Mouse (Mus musculus): Measurements from ENCODE around the gene Dip2a. TPM values are rescaled to one million over a fixed set of nuclear protein-coding genes. Genes with fewer than 3 reads are reported as not detected.

Gene Dip2a
- total and polyA plus RNA-seq, 3 experiments: 7.5 to 9.2 (median 8.4) TPM

DNA sequence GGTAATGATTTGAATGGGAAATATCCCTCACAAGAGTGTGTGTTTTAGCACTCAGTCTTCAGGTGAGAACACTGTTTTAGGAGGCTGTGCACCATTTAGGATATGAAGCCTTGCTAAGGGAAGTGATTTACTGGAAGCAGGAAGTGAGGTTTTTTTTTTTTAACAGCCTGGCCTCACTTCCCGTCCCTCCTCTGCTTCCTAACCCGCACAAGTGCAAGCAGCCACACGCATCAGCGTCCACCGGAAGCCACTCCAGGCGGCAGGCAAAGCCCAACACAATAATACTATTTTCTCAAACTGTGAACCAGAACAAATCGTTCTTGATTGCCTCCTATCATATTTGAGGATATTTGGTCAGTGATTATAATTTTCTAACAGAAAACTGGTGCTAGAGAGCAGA lies 6.9 kb upstream of the Dip2a start:
- no peak for DNase-seq
- Histone ChIP-seq H3K27ac (peak overlapping the region; percentile 47), H3K36me3 (ENCODE audit: control insufficient read depth, insufficient read depth, low read length) (no peaks in the 10 kb centered on the region)

GRCm38 (mm10) chr10:76346589-76346988 lies 1.5 kb upstream of the Dip2a start:
- Histone ChIP-seq H3K27ac (no peak overlapping the region), H3K9ac (ENCODE audit: low read depth, low read length) (no peak overlapping the region), H3K27me3 (ENCODE audit: control insufficient read depth, insufficient read depth, low read length) (no peaks in the 10 kb centered on the region), H3K4me1 (ENCODE audit: control insufficient read depth, insufficient read depth, low read length) (peaks cover 3% of the 10 kb centered on the region), H3K4me3 (peak overlapping the region; percentile 74), H3K79me2 (replicated peaks; ENCODE audit: control insufficient read depth, insufficient read depth, low read length) (peaks cover 4% of the 10 kb centered on the region), H3K36me3 (ENCODE audit: control insufficient read depth, insufficient read depth, low read length) (no peaks in the 10 kb centered on the region)
- WGBS: 9% methylated on average over 4 of the region's 4 CpGs
- TF ChIP-seq CTCF (IDR thresholded peaks at IDR 0.05) (peak; percentile 78), EP300 (IDR thresholded peaks at IDR 0.05; ENCODE audit: insufficient read depth, low read depth, low read length) (no peak), POLR2A (IDR thresholded peaks at IDR 0.05; ENCODE audit: insufficient read depth, low read depth, low read length) (no peak)
- intact Hi-C loops (cut with DNase I): no loop called here
- DNase-seq: peak in 1 of 2 experiments; percentile 49

More for the DNA sequence above, 6.9 kb upstream of the Dip2a start:
- WGBS: 44% methylated on average over 7 of the region's 7 CpGs
- Histone ChIP-seq H3K27me3 (ENCODE audit: control insufficient read depth, insufficient read depth, low read length) (no peaks in the 10 kb centered on the region), H3K4me3 (no peak overlapping the region), H3K4me1 (ENCODE audit: control insufficient read depth, insufficient read depth, low read length) (no peaks in the 10 kb centered on the region), H3K79me2 (replicated peaks; ENCODE audit: control insufficient read depth, insufficient read depth, low read length) (no peaks in the 10 kb centered on the region), H3K9ac (ENCODE audit: low read depth, low read length) (no peak overlapping the region)
- intact Hi-C loops (cut with DNase I): no loop called here
- TF ChIP-seq EP300 (IDR thresholded peaks at IDR 0.05; ENCODE audit: insufficient read depth, low read depth, low read length) (no peak), CTCF (IDR thresholded peaks at IDR 0.05) (no peak), POLR2A (IDR thresholded peaks at IDR 0.05; ENCODE audit: insufficient read depth, low read depth, low read length) (no peak)

DNA sequence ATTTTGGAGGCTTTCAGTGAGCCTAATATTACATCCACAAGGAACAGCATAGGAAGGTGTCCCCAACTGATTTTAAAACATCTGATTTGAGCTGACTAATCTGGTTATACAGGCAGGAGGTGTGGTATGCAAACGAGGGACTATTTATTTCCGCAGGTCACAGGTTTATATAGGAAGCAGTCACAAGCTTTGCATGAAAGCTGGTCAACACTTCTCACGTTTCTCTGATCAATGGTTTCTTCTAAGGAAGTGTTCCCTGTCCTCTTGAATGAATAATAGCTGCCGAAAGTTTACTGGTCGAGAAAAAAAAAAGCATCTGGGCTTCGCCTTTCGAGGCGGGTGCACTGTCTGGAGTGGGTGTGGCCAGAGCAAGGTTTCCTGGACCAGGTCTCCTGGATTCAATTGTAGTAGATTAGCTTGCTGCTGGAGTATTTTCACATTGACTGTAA lies 976 bp upstream of the Dip2a start:
- TF ChIP-seq EP300 (IDR thresholded peaks at IDR 0.05; ENCODE audit: insufficient read depth, low read depth, low read length) (no peak), CTCF (IDR thresholded peaks at IDR 0.05) (no peak)
- H3K27me3 ChIP-seq (ENCODE audit: control insufficient read depth, insufficient read depth, low read length): no peaks in the 10 kb centered on the region
- peaks cover 3% of the 10 kb centered on the region for H3K4me1 ChIP-seq (ENCODE audit: control insufficient read depth, insufficient read depth, low read length)
- H3K4me3 ChIP-seq: peak overlapping the region; percentile 74
- H3K79me2 ChIP-seq (replicated peaks; ENCODE audit: control insufficient read depth, insufficient read depth, low read length): peaks cover 4% of the 10 kb centered on the region
- no peak overlapping the region for H3K9ac ChIP-seq (ENCODE audit: low read depth, low read length)
- H3K36me3 ChIP-seq (ENCODE audit: control insufficient read depth, insufficient read depth, low read length): no peaks in the 10 kb centered on the region
- WGBS: 8% methylated on average over 8 of the region's 8 CpGs
- DNase-seq: peak in 1 of 2 experiments; percentile 40
- intact Hi-C loops (cut with DNase I): no loop called here
- H3K27ac ChIP-seq: peak overlapping the region; percentile 57; the same call in 1 of the 2 replicates

- no peak for DNase-seq
- TF ChIP-seq EP300 (IDR thresholded peaks at IDR 0.05; ENCODE audit: insufficient read depth, low read depth, low read length) (no peak), CTCF (IDR thresholded peaks at IDR 0.05) (no peak), POLR2A (IDR thresholded peaks at IDR 0.05; ENCODE audit: insufficient read depth, low read depth, low read length) (no peak; the same call in 1 of the 2 replicates)
- 2% methylated on average over 12 of the region's 12 CpGs for WGBS
- peak overlapping the region; percentile 73 for H3K9ac ChIP-seq (ENCODE audit: low read depth, low read length)
- peak overlapping the region; percentile 57 for H3K27ac ChIP-seq
- peaks cover 3% of the 10 kb centered on the region for H3K4me1 ChIP-seq (ENCODE audit: control insufficient read depth, insufficient read depth, low read length)
- H3K4me3 ChIP-seq: peak overlapping the region; percentile 74
- H3K27me3 ChIP-seq (ENCODE audit: control insufficient read depth, insufficient read depth, low read length): no peaks in the 10 kb centered on the region
- H3K79me2 ChIP-seq (replicated peaks; ENCODE audit: control insufficient read depth, insufficient read depth, low read length): peaks cover 4% of the 10 kb centered on the region
- H3K36me3 ChIP-seq (ENCODE audit: control insufficient read depth, insufficient read depth, low read length): no peaks in the 10 kb centered on the region
- intact Hi-C loops (cut with DNase I): no loop called here
Measured at GRCm38 (mm10) chr10:76345540-76345902, 430 bp upstream of the Dip2a start.

GRCm38 (mm10) chr10:76334350-76334749 lies 10.7 kb downstream of the Dip2a start:
- intact Hi-C loops (cut with DNase I): no loop called here
- no peak overlapping the region for H3K27ac ChIP-seq
- no peak for TF ChIP-seq POLR2A (IDR thresholded peaks at IDR 0.05; ENCODE audit: insufficient read depth, low read depth, low read length)
- H3K79me2 ChIP-seq (replicated peaks; ENCODE audit: control insufficient read depth, insufficient read depth, low read length): peaks cover 1% of the 10 kb centered on the region; the same call in 1 of the 2 replicates
- no peak overlapping the region for H3K9ac ChIP-seq (ENCODE audit: low read depth, low read length)
- H3K36me3 ChIP-seq (ENCODE audit: control insufficient read depth, insufficient read depth, low read length): no peaks in the 10 kb centered on the region
- 14% methylated on average over 4 of the region's 4 CpGs for WGBS
- DNase-seq: no peak
- H3K4me3 ChIP-seq: no peak overlapping the region
- H3K27me3 ChIP-seq (ENCODE audit: control insufficient read depth, insufficient read depth, low read length): no peaks in the 10 kb centered on the region
- H3K4me1 ChIP-seq (ENCODE audit: control insufficient read depth, insufficient read depth, low read length): peaks cover 7% of the 10 kb centered on the region; the same call in 1 of the 2 replicates

- Histone ChIP-seq H3K27me3 (ENCODE audit: control insufficient read depth, insufficient read depth, low read length) (no peaks in the 10 kb centered on the region), H3K9ac (ENCODE audit: low read depth, low read length) (no peak overlapping the region), H3K79me2 (replicated peaks; ENCODE audit: control insufficient read depth, insufficient read depth, low read length) (peaks cover 1% of the 10 kb centered on the region; the same call in 1 of the 2 replicates), H3K36me3 (ENCODE audit: control insufficient read depth, insufficient read depth, low read length) (no peaks in the 10 kb centered on the region), H3K4me3 (no peak overlapping the region), H3K27ac (no peak overlapping the region), H3K4me1 (ENCODE audit: control insufficient read depth, insufficient read depth, low read length) (peaks cover 5% of the 10 kb centered on the region; the same call in 1 of the 2 replicates)
- no peak for DNase-seq
- 87% methylated on average over 2 of the region's 2 CpGs for WGBS
- intact Hi-C loops (cut with DNase I): no loop called here
- TF ChIP-seq EP300 (IDR thresholded peaks at IDR 0.05; ENCODE audit: insufficient read depth, low read depth, low read length) (no peak), POLR2A (IDR thresholded peaks at IDR 0.05; ENCODE audit: insufficient read depth, low read depth, low read length) (no peak), CTCF (IDR thresholded peaks at IDR 0.05) (no peak)
Measured at GRCm38 (mm10) chr10:76332040-76332439, 13.1 kb downstream of the Dip2a start.

Measured in heart, adult 2 months (tissue).